Mouse (Mus musculus) v-Abl transformed pro-B cells (cell line): Measurements from ENCODE around the gene Fam69b.

Experiments
- in situ Hi-C, 2 experiments: fragments of 400-800 bp; cut with MboI; formaldehyde crosslinking; loops; one replicate each; pipeline ENCODE4 v1.15.1; 2025; ENCODE audit not compliant: unreplicated experiment in 2 of 2

The Fam69b gene

GRCm38 (mm10) chr2:26596898-26597297 lies 31.4 kb upstream of the Fam69b start:
- in situ Hi-C loops = loop anchor here (5.0 to 10.0 kb wide), 2 partner anchors 40 to 438 kb away; no protein-coding TSS in a partner anchor

DNA sequence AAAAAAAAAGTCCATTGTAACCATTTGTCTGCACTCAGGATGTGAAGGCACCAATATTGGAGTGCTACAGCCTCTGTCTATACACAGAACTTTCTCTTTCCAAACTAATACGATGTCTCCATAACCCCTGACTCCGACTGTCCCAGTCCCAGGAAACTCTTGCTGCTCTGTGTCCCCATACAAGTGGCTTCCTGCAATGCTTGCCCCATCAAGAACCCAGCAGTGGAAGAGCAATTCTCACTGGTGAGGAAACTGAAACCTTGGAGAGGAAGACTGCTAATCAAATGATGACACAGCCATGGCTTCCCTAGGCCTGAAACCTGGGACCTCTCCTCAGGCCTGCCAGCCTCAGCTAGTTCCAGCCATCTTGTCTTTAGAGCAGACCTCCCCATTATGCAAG lies 30.4 kb upstream of the Fam69b start:
- in situ Hi-C loops = loop anchor here (5.0 to 10.0 kb wide), 2 partner anchors 39 to 437 kb away; no protein-coding TSS in a partner anchor

DNA sequence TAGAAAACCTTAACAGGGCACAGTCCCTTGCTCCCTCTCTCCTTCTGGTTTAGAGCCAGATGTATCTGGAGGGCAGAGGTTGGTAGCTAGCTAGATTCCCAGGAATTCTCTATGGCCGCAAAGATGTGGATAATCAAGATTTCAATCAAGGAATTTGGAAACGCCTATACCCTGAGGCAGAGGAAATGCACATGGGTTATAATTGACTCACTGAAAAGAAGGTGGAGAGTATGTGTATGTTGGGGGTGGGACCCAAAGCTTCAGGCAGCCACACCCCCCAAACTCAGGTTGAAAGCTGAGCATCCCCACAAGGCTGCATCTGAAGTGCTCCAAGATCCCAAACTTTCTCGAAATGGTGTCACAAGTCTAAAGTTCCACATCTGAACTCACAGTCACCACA lies 29.8 kb upstream of the Fam69b start:
- in situ Hi-C loops = loop anchor here (5.0 to 10.0 kb wide), 2 partner anchors 39 to 436 kb away; no protein-coding TSS in a partner anchor

- in situ Hi-C loops = loop anchor here (5.0 to 10.0 kb wide), 2 partner anchors 37 to 435 kb away; no protein-coding TSS in a partner anchor
Observed at GRCm38 (mm10) chr2:26599965-26600364, 28.3 kb upstream of the Fam69b start.

GRCm38 (mm10) chr2:26600664-26601063 lies 27.6 kb upstream of the Fam69b start:
- in situ Hi-C loops = no loop called here

- in situ Hi-C loops = no loop called here
Observed at GRCm38 (mm10) chr2:26601595-26601994, 26.7 kb upstream of the Fam69b start.

DNA sequence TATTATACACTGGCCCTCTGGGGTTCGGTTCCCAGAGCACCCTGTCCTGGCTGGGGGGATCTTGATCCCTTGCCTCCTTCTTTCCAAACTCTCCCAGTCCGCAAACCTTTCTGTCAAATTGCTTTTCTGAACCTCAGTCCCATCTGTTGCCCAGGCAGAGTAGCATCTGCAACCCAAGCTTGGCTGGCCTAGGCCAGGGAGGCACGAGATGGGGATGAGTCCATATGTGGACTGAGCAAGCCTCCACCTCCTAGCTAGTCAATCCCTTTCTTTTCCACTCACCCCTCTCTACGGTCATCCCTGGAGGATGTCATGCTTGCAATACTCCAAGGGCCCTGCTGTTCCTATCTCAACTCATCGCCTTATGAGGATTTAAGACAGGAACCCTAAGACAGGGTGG lies 25.6 kb upstream of the Fam69b start:
- in situ Hi-C loops = no loop called here

- in situ Hi-C loops = no loop called here
Observed at GRCm38 (mm10) chr2:26603159-26603558, 25.1 kb upstream of the Fam69b start.

DNA sequence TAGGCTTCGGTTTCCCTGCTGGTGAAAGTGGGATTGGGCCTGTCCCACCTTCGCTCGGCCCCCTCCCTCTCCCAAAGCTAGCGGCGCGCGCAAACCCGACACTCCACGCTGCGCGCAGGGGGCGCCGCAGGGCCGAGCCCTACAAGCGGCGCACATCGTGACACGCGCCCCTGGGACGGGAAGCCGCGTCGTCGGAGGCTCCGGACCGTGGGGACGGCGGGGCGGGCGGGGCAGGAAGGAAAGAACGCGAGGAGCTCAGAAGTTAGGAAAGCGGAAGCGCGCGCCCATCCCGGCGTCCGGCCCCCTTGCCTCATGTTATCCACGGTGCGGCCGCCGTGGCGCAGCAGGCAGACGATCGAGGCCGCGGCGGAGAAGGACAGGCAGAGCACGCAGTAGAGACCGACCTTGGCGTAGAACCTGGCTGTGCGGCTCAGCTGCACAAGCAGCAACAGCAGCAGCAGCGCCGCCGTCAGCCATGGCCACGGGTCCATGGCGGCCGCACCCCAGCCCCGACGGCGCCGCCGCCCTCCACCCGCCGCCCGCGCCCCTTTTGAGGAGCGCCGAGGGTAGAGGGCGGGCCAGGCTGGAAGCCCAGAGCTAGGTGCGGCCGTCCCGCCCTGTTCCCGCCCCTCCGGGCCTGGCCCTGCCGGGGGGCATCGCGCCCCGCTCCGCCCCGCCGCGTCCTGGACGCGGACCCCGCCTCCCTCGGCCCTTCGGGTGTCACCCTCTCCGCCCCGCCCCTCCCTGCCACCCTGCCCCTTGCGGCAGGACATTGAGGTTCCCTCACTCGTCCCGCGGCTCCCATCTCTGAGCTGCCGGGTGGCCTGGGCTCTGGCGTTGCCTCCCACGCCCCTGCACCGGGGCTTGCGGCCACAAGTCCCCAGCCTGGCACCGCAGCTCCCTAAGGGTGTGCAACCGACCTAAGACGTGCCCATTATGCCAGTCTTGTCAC lies 24.3 kb upstream of the Fam69b start, which contains the start of gene Agpat2:
Gene Agpat2 (minus strand): TSS at position 698 of the 952 bp plus-strand sequence.
- in situ Hi-C loops = no loop called here

DNA sequence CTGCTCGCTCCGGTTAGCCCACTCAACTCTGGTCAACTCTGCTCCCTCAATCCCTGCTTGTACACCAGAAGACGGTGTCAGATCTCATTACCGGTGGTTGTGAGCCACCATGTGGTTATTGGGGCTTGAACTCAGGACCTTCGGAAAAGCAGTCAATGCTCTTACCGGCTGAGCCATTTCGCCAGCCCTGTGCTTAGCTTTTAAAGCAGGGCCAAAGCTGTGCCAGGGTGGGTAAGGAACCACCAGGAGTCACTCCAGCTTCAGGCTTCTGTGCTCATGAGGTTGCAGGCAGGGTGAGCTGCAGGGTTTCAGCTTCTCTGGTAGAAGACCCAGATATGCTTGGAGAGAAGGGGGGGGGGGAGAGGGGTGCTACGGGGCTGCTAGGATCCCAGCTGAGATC lies 22.9 kb upstream of the Fam69b start:
- in situ Hi-C loops = no loop called here

- in situ Hi-C loops = no loop called here
Observed at GRCm38 (mm10) chr2:26606579-26606978, 21.7 kb upstream of the Fam69b start.

DNA sequence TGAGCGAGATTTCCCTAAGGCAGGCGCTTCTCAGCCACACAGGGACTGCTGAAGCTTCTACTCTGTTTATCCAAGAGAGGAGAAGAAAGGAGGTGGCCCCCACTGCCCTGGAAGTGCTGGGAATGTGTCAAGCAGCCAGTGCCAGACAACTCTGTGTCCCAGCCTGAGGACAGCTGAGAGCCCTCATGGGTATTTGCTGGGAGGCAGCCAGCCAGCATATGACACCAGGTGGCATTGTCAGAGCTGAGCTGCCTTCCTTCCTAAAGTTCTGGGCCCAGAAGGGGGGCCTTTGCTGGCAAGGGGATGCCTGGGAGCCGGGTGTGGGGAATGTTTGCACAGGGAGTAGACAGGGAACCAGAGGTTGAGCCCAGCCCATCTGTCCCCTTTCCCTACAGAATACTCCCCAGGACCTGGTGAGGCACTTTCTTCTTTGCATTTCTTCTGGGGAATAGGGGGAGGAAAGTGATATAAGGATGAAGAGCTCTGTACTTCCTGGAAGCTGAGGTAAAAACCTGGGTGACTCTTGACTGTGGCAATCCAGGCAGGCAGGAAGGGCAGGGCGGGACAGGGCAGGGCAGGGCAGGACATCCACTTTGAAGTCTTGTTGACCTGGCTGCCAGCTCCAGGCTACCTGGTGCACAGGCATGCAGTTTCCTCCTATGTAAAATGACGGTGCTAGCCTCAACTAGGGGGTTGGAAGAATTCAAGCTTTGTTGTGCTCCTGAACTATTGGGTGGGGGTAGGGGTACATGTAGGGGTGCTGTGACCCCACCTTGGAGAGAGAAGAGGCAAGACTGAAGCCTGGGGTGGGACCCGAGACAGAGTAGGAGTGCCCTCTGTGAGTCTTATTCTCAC lies 21.0 kb upstream of the Fam69b start:
- in situ Hi-C loops = no loop called here

- in situ Hi-C loops = no loop called here
Observed at GRCm38 (mm10) chr2:26608781-26609180, 19.5 kb upstream of the Fam69b start.

DNA sequence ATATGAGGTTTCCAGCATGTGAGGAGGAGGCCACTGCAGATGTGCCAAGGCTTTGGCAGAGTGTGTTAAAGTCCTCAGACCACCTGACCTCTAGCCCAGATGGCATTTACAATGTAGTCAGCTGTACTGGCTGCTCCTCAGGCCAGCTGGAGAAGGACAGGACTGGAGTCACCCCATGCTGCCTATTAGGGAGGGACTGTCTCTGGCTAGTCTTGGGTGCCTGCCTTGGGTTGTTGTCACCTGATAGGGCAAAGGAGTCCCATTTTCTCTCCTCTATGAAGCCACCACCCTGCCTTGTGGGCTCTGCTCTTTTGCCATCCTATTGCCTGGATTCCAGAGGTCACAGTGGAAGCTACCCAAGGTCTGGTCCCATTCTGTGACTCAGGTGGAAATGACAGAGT lies 19.0 kb upstream of the Fam69b start:
- in situ Hi-C loops = no loop called here

GRCm38 (mm10) chr2:26610526-26610925 lies 17.7 kb upstream of the Fam69b start:
- in situ Hi-C loops = no loop called here

DNA sequence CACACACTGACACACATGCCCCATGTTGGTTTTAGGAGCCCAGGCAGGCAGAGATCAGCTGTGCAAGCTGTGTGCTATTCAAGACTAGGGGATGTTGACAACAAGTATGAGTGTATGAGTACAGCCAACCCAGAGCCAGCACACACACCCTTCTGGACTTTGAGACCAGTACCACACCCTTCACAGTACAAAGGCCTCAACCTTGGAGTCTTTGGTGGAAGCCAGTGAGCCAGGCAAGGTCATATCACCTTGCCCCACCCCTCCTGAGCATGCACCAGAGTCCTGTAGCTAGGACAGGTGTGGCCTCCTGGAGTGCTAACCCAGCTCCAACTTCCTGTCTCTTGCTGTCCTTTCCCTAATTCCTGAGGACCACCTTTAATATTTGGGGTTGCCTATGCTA lies 17.2 kb upstream of the Fam69b start:
- in situ Hi-C loops = no loop called here

DNA sequence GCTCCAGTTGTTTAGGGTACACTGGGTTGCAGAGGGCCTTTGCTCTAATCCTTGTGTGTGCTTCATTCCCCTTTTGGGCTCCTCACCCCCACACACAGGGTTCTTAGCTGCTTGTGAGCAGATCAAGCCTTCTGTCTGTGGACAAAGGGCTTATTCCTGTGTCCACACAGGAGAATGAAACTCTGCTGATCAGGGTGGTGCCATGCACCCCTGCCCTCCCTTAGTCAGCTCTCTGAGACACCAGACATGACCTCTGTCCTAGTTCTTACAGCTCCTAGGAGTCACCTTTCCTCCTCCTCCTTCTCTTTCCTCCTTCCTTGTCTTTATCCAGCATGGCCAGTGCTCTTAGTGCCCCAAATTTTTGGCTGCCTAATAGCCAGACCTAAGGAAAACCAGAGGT lies 16.4 kb upstream of the Fam69b start:
- in situ Hi-C loops = no loop called here

DNA sequence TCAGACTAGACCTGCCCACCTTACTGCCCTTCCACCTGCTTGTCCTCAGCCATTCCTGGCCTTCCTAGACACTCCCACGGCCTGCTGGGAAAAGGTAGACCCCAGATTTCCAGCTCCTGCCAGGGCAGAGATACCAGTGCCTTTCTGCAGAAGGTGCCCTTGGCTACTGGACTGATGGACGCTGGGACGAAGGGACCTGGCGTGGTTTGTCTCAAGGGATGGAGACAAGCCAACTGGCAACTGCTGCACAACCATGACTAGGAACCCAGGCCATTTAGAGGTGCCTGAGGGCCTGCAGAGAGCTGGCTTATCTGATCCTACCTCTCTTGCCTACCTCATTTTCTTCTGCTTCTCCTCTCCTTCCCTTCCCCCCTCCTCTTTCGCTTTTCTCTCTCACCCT lies 13.4 kb upstream of the Fam69b start:
- in situ Hi-C loops = no loop called here

DNA sequence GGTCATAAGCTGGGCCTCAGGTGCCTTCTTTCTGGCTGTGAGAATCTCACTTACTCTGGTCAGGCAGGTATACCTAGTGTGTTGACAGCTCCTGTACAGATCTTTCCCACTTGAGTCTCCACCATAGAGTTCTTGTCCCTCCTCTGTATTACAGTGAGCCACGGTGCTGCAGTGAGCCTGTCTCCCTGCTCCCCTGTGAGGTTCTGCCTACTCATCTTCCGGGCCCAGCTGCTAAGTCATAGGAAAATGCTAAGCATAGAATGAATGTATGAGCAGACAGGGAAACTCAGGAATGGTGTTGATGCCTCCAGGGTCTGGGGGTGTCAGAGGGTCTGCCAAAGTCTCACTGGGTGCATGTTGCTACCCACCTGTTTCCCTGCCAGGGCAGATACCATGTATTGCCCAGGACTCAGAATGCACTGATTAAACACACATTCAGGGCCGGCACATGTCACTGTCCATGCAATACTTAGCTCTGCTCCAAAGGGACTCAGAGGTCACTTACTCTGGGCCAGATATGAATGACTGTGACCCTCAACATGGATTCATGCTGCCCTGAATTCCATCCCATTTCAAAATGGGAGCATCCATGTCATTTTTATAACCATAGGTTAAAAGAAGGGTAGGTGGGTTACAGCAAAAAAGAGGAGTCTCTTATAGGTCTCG lies 12.7 kb upstream of the Fam69b start:
- in situ Hi-C loops = no loop called here

DNA sequence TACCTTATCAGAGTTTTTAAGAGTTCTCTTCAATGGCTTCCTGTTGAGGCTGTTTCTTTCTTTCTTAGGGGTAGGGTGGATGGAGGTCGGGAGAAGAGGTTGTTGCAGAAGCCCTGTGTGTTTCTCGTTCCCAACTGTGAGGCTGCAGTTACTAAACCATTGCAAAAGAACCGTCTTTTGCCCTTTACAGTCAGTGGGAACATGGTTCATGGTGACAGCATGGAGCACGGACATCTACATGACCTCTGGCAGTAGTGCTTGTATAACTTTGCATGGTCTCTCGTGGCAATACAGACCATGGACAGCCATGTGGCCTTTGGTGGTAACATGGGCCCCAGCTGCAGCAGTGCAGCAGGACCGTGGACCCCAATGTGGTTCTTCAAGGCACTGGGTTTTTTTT lies 10.9 kb upstream of the Fam69b start:
- in situ Hi-C loops = no loop called here

DNA sequence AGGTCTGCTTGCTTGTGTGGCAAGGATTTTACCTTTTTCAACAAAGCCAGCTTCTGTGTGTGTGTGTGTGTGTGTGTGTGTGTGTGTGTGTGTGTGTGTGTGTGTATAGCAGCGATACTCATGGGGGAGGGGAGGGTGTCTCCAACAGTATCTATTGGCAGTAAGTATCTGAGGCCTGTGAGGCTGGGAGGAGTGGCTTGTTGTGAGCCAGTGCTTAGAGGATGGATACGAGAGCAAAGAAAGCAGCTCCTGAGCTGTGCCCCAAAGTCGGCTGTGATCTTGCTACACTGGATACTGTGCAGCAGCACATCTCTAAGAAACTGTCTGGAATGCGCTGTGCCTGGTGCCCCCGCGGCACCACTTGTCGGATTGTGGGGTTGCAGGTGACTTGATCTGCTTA lies 10.3 kb upstream of the Fam69b start:
- in situ Hi-C loops = no loop called here
